9 mouse cellular contexts compared by ENCODE assay signal in the genomic region with DNA sequence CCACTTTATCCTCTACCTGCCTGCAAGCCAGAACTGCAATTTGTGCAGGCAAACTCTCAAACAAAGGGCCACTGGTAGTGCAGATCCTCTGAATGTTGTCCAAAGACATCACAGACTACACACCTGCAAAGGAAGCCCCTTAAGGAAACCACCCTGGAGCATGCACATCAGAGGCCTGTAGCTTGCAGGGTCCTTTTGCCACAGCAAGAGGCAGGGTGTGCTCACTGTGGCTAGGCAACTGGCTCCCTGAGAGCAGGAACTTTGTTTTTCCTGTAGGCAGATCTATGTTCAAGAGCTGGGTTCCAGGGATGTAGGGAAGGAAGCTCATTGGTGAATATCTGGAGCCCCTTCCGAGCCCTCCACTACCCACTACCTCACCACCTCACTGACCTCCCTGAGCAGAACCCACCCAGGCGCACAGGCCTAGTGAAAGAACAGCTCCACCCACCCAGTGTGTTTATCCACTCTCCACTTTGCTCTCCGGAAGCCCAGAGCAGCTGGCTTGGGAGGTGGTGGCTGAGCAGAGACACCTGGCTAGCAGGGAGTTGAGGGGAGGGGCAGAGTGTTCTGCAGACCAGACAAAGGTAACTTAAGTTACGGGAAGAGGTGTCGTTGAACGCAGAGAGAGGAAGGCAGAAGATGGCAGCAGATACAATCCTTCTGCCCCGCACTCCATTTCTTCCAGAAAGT. TPM values are rescaled to one million over a fixed set of nuclear protein-coding genes. Genes with fewer than 3 reads are reported as not detected.
DNase-seq lines count a peak whose midpoint lies in the region; ATAC-seq lines count a peak whose summit lies in the region.
"Had no signal": no experiment of that assay in that cellular context is flagged by ENCODE, and none has a peak within 500 bp of the region (broad histone marks: within the 10 kb centered on the region; RNA-seq: fewer than 3 reads in every experiment).

No protein-coding gene starts in this region.

- ATAC-seq in liver, embryonic 12.5 days: no peak
- no peak for ATAC-seq in hindbrain, embryonic 13.5 days (ENCODE audit: low FRiP score)

- no peak for DNase-seq in liver
- DNase-seq in lung, postnatal 4 days: peak; percentile 53 to 80
- DNase-seq in thymus, postnatal 36 days: peak; percentile 68 to 80
- no peak for DNase-seq in frontal cortex, postnatal 36 days (ENCODE audit: low spot score in 2 of 2)
- no peak for DNase-seq in embryo, embryonic 11 days
- DNase-seq in cerebellum, adult 9-10 months: no peak

- H3K4me3 ChIP-seq in liver, embryonic 12.5 days: no peak overlapping the region
- peak overlapping the region; percentile 81 for H3K4me3 ChIP-seq in hindbrain, embryonic 13.5 days

- H3K4me2 ChIP-seq in liver, embryonic 12.5 days: peak overlapping the region; percentile 84
- peak overlapping the region; percentile 87 for H3K4me2 ChIP-seq in hindbrain, embryonic 13.5 days

- H3K9ac ChIP-seq in liver, embryonic 12.5 days: no peak overlapping the region
- H3K9ac ChIP-seq in hindbrain, embryonic 13.5 days: no peak overlapping the region; the same call in 1 of the 2 replicates

- no peaks in the 10 kb centered on the region for H3K9me3 ChIP-seq in liver, embryonic 12.5 days (replicated peaks)
- no peaks in the 10 kb centered on the region for H3K9me3 ChIP-seq in hindbrain, embryonic 13.5 days

- 45% methylated on average over 7 of the region's 7 CpGs for WGBS in liver, embryonic 12.5 days (ENCODE audit: insufficient replicate concordance)
- 66% methylated on average over 7 of the region's 7 CpGs for WGBS in hindbrain, embryonic 13.5 days

- peaks cover 87% of the 10 kb centered on the region for H3K27me3 ChIP-seq in liver, embryonic 12.5 days (replicated peaks)
- H3K27me3 ChIP-seq in hindbrain, embryonic 13.5 days: peaks cover 16% of the 10 kb centered on the region

- H3K27ac ChIP-seq in liver, embryonic 12.5 days: no peak overlapping the region
- H3K27ac ChIP-seq in hindbrain, embryonic 13.5 days: 0 out of 2 replicates have a peak overlapping the region, but pooled peaks have one; percentile 80
- H3K27ac ChIP-seq: gastrocnemius, adult 2 months had no signal

- H3K4me1 ChIP-seq in liver, embryonic 12.5 days: peaks cover 90% of the 10 kb centered on the region
- H3K4me1 ChIP-seq in hindbrain, embryonic 13.5 days (replicated peaks): peaks cover 78% of the 10 kb centered on the region

- H3K36me3 ChIP-seq in liver, embryonic 12.5 days: no peaks in the 10 kb centered on the region
- 0 out of 2 replicates have a peak, but pooled peaks cover 7% of the 10 kb centered on the region for H3K36me3 ChIP-seq in hindbrain, embryonic 13.5 days

RNA-seq across cellular contexts. Expression of a gene that starts 4.1 kb away (rescaled TPM):
- polyA plus RNA-seq in liver, embryonic 12.5 days (2016; fragmentation: Nextera tagmentation; extraction: Ambion mirVana): 0.89 and 1.6 TPM in 2 replicates
- 12.8 and 14.2 TPM in 2 replicates for polyA plus RNA-seq in hindbrain, embryonic 13.5 days (2015; fragmentation: Nextera tagmentation; extraction: Ambion mirVana)

RNA-seq across cellular contexts. Expression of a gene that starts 17.3 kb away (rescaled TPM):
- 4.4 and 4.9 TPM in 2 replicates for polyA plus RNA-seq in liver, embryonic 12.5 days (2016; fragmentation: Nextera tagmentation; extraction: Ambion mirVana)
- polyA plus RNA-seq in hindbrain, embryonic 13.5 days (2015; fragmentation: Nextera tagmentation; extraction: Ambion mirVana): 9.8 and 10.2 TPM in 2 replicates

RNA-seq across cellular contexts. Expression of a gene that starts 44.6 kb away (rescaled TPM):
- 0.47 and 0.93 TPM in 2 replicates for polyA plus RNA-seq in liver, embryonic 12.5 days (2016; fragmentation: Nextera tagmentation; extraction: Ambion mirVana)
- 0.57 and 0.93 TPM in 2 replicates for polyA plus RNA-seq in hindbrain, embryonic 13.5 days (2015; fragmentation: Nextera tagmentation; extraction: Ambion mirVana)

RNA-seq across cellular contexts. Expression of a gene that starts 46.1 kb away (rescaled TPM):
- polyA plus RNA-seq in liver, embryonic 12.5 days (2016; fragmentation: Nextera tagmentation; extraction: Ambion mirVana): 32.6 and 34.1 TPM in 2 replicates
- 45.7 and 48.7 TPM in 2 replicates for polyA plus RNA-seq in hindbrain, embryonic 13.5 days (2015; fragmentation: Nextera tagmentation; extraction: Ambion mirVana)

Comparison
In these comparisons a context has a peak if more than half of its experiments do, and no peak if none do; other contexts are left out.
1. DNase-seq: peak in lung, postnatal 4 days (2 of 2) and thymus, postnatal 36 days (2 of 2); none in liver (single experiment), frontal cortex, postnatal 36 days (0 of 2), embryo, embryonic 11 days (single experiment) and cerebellum, adult 9-10 months (single experiment).